Mouse (Mus musculus): ENCODE results near the gene Zfp770.

Zfp770 gene

DNA sequence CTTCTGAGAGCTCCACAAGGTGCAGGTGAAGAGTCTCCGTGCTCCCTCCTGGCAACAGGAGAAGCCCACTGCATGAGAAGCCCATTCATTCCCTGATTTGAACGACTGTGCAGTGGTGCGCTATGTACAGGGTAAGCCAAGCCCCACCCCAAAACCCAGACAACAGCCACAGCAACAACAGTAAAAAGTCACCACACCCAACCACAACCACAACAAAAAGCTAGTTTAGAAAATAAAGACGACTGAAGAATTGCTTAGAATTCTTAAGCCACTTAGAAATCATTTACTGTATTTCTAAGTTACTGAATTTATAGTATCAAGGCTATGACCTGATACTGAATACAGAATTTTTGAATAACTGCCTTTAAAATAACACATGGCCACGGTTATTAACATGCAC is 56.4 kb downstream of the Zfp770 start:
- DNase-seq (ENCODE audit: extremely low read depth, low read depth, low spot score), result no peak

- no peak for DNase-seq (ENCODE audit: extremely low read depth, low read depth, low spot score)
Observed at GRCm38 (mm10) chr2:114143842-114144241, 57.4 kb downstream of the Zfp770 start.

All from fat pad, adult 2 months (tissue).